Comparison of ENCODE assay signal across 8 mouse cellular contexts in genomic region chr19:16557971-16558370, GRCm38 (mm10).
DNase-seq lines count a peak whose midpoint lies in the region; ATAC-seq lines count a peak whose summit lies in the region.

No protein-coding gene starts in this region.

- no peaks in the 10 kb centered on the region for H3K4me1 ChIP-seq in heart, embryonic 11.5 days (ENCODE audit: control insufficient read depth, insufficient read depth, low read length)

- 66% methylated on average over 5 of the region's 5 CpGs for WGBS in heart, embryonic 11.5 days (ENCODE audit: insufficient replicate concordance)

- no peaks in the 10 kb centered on the region for H3K36me3 ChIP-seq in heart, embryonic 11.5 days (ENCODE audit: control insufficient read depth, insufficient read depth, low read length)

- H3K4me3 ChIP-seq in heart, embryonic 11.5 days (ENCODE audit: low read depth, low read length): no peak overlapping the region

- no peaks in the 10 kb centered on the region for H3K27me3 ChIP-seq in heart, embryonic 11.5 days (ENCODE audit: control insufficient read depth, insufficient read depth, low read length)

- no peaks in the 10 kb centered on the region for H3K9me3 ChIP-seq in heart, embryonic 11.5 days (replicated peaks; ENCODE audit: control insufficient read depth, low read length)

- DNase-seq in heart, postnatal 14 days: peak; percentile 11 to 15
- peak; percentile 44 to 46 for DNase-seq in B cell, adult 2 months
- DNase-seq in adipocyte (ENCODE audit: low spot score) (peak; percentile 22), MN1 (ENCODE audit: low spot score) (no peak)
- DNase-seq in kidney, postnatal 14 days: peak; percentile 14
- no peak for DNase-seq in gastrocnemius, postnatal 25 days

- intact Hi-C loops in heart, postnatal 14 days (cut with DNase I): no loop called here

- H3K4me2 ChIP-seq in heart, embryonic 11.5 days: no peak overlapping the region

- H3K27ac ChIP-seq in heart, embryonic 11.5 days (ENCODE audit: low read depth, low read length): no peak overlapping the region

- no peak for ATAC-seq in heart, embryonic 11.5 days (replicated peaks; ENCODE audit: insufficient number of reproducible peaks, low FRiP score, low TSS enrichment)
- ATAC-seq in inflammation-experienced regulatory T-cells, adult 6 months: no peak

- no peak overlapping the region for H3K9ac ChIP-seq in heart, embryonic 11.5 days (ENCODE audit: low read depth, low read length)

Comparison
In these comparisons a context has a peak if more than half of its experiments do, and no peak if none do; other contexts are left out.
1. DNase-seq: peak in heart, postnatal 14 days (2 of 2), B cell, adult 2 months (2 of 2), adipocyte (single experiment) and kidney, postnatal 14 days (single experiment); none in MN1 (single experiment) and gastrocnemius, postnatal 25 days (single experiment).